Mouse (Mus musculus): ENCODE data around the gene Maco1. TPM values are rescaled to one million over a fixed set of nuclear protein-coding genes. Genes with fewer than 3 reads are reported as not detected.
A peak's percentile ranks its signal among the peaks of the same experiment; 100 is the strongest.

The Maco1 gene
- total and polyA plus RNA-seq, 2 experiments: 7.3 to 28.0 TPM

GRCm38 (mm10) chr4:134760793-134761201, 92.3 kb downstream of the Maco1 start:
- DNase-seq (ENCODE audit: extremely low read depth, low read depth, low spot score): peak; percentile 86
- peaks cover 32% of the 10 kb centered on the region for H3K79me2 ChIP-seq (ENCODE audit: control insufficient read depth, insufficient read depth, low read length)
- 4% methylated on average over 9 of the region's 9 CpGs for WGBS
- no peak overlapping the region for H3K4me3 ChIP-seq (ENCODE audit: insufficient read depth, low read depth, low read length)
- TF ChIP-seq POLR2A (IDR thresholded peaks at IDR 0.05; ENCODE audit: extremely low read depth, insufficient read depth, low read length): no peak
- TF ChIP-seq CTCF (IDR thresholded peaks at IDR 0.05; ENCODE audit: low read depth, low read length): no peak
- no peaks in the 10 kb centered on the region for H3K27me3 ChIP-seq (ENCODE audit: control insufficient read depth, insufficient read depth, low read length)
- peak overlapping the region; percentile 2; the same call in 1 of the 2 replicates for H3K9ac ChIP-seq (ENCODE audit: low read depth, low read length)
- H3K4me1 ChIP-seq (ENCODE audit: control insufficient read depth, insufficient read depth, low read length): peaks cover 45% of the 10 kb centered on the region
- peak overlapping the region; percentile 74 for H3K27ac ChIP-seq (replicated peaks; ENCODE audit: insufficient read depth, low read depth, low read length)
- H3K36me3 ChIP-seq (ENCODE audit: control insufficient read depth, insufficient read depth, low read length): no peaks in the 10 kb centered on the region

- 6% methylated on average over 6 of the region's 6 CpGs for WGBS
- TF ChIP-seq POLR2A (IDR thresholded peaks at IDR 0.05; ENCODE audit: extremely low read depth, insufficient read depth, low read length): no peak
- TF ChIP-seq CTCF (IDR thresholded peaks at IDR 0.05; ENCODE audit: low read depth, low read length): no peak
- peak; percentile 79 for DNase-seq (ENCODE audit: extremely low read depth, low read depth, low spot score)
- no peak overlapping the region for H3K4me3 ChIP-seq (ENCODE audit: insufficient read depth, low read depth, low read length)
- peak overlapping the region; percentile 27 for H3K9ac ChIP-seq (ENCODE audit: low read depth, low read length)
- peaks cover 27% of the 10 kb centered on the region for H3K79me2 ChIP-seq (ENCODE audit: control insufficient read depth, insufficient read depth, low read length)
- H3K27me3 ChIP-seq (ENCODE audit: control insufficient read depth, insufficient read depth, low read length): no peaks in the 10 kb centered on the region
- no peaks in the 10 kb centered on the region for H3K36me3 ChIP-seq (ENCODE audit: control insufficient read depth, insufficient read depth, low read length)
- peak overlapping the region; percentile 74 for H3K27ac ChIP-seq (replicated peaks; ENCODE audit: insufficient read depth, low read depth, low read length)
- peaks cover 40% of the 10 kb centered on the region for H3K4me1 ChIP-seq (ENCODE audit: control insufficient read depth, insufficient read depth, low read length)
These were observed 92.9 kb downstream of the Maco1 start for GRCm38 (mm10) chr4:134760281-134760680.

GRCm38 (mm10) chr4:134759564-134759963, 93.6 kb downstream of the Maco1 start:
- Histone ChIP-seq H3K27ac (replicated peaks; ENCODE audit: insufficient read depth, low read depth, low read length) (peak overlapping the region; percentile 74), H3K36me3 (ENCODE audit: control insufficient read depth, insufficient read depth, low read length) (no peaks in the 10 kb centered on the region), H3K9ac (ENCODE audit: low read depth, low read length) (peak overlapping the region; percentile 27), H3K4me1 (ENCODE audit: control insufficient read depth, insufficient read depth, low read length) (peaks cover 35% of the 10 kb centered on the region), H3K79me2 (ENCODE audit: control insufficient read depth, insufficient read depth, low read length) (peaks cover 21% of the 10 kb centered on the region), H3K27me3 (ENCODE audit: control insufficient read depth, insufficient read depth, low read length) (no peaks in the 10 kb centered on the region), H3K4me3 (ENCODE audit: insufficient read depth, low read depth, low read length) (no peak overlapping the region)
- peak; percentile 30 for DNase-seq (ENCODE audit: extremely low read depth, low read depth, low spot score)
- TF ChIP-seq CTCF (IDR thresholded peaks at IDR 0.05; ENCODE audit: low read depth, low read length) (no peak), POLR2A (IDR thresholded peaks at IDR 0.05; ENCODE audit: extremely low read depth, insufficient read depth, low read length) (no peak)
- WGBS: 21% methylated on average over 7 of the region's 7 CpGs

GRCm38 (mm10) chr4:134758922-134759321, 94.2 kb downstream of the Maco1 start:
- 92% methylated on average over 14 of the region's 14 CpGs for WGBS
- H3K4me3 ChIP-seq (ENCODE audit: insufficient read depth, low read depth, low read length): no peak overlapping the region
- peak overlapping the region; percentile 74 for H3K27ac ChIP-seq (replicated peaks; ENCODE audit: insufficient read depth, low read depth, low read length)
- H3K4me1 ChIP-seq (ENCODE audit: control insufficient read depth, insufficient read depth, low read length): peaks cover 29% of the 10 kb centered on the region
- no peak for DNase-seq (ENCODE audit: extremely low read depth, low read depth, low spot score)
- H3K36me3 ChIP-seq (ENCODE audit: control insufficient read depth, insufficient read depth, low read length): no peaks in the 10 kb centered on the region
- H3K9ac ChIP-seq (ENCODE audit: low read depth, low read length): no peak overlapping the region
- no peaks in the 10 kb centered on the region for H3K27me3 ChIP-seq (ENCODE audit: control insufficient read depth, insufficient read depth, low read length)
- peaks cover 18% of the 10 kb centered on the region for H3K79me2 ChIP-seq (ENCODE audit: control insufficient read depth, insufficient read depth, low read length)
- TF ChIP-seq POLR2A (IDR thresholded peaks at IDR 0.05; ENCODE audit: extremely low read depth, insufficient read depth, low read length) (no peak), CTCF (IDR thresholded peaks at IDR 0.05; ENCODE audit: low read depth, low read length) (no peak)

- Histone ChIP-seq H3K4me1 (ENCODE audit: control insufficient read depth, insufficient read depth, low read length) (peaks cover 27% of the 10 kb centered on the region), H3K9ac (ENCODE audit: low read depth, low read length) (no peak overlapping the region), H3K79me2 (ENCODE audit: control insufficient read depth, insufficient read depth, low read length) (peaks cover 15% of the 10 kb centered on the region), H3K27me3 (ENCODE audit: control insufficient read depth, insufficient read depth, low read length) (no peaks in the 10 kb centered on the region), H3K27ac (replicated peaks; ENCODE audit: insufficient read depth, low read depth, low read length) (peak overlapping the region; percentile 74), H3K36me3 (ENCODE audit: control insufficient read depth, insufficient read depth, low read length) (no peaks in the 10 kb centered on the region), H3K4me3 (ENCODE audit: insufficient read depth, low read depth, low read length) (no peak overlapping the region)
- 36% methylated on average over 4 of the region's 4 CpGs for WGBS
- no peak for TF ChIP-seq POLR2A (IDR thresholded peaks at IDR 0.05; ENCODE audit: extremely low read depth, insufficient read depth, low read length)
- no peak for TF ChIP-seq CTCF (IDR thresholded peaks at IDR 0.05; ENCODE audit: low read depth, low read length)
- peak; percentile 84 for DNase-seq (ENCODE audit: extremely low read depth, low read depth, low spot score)
These were observed 94.8 kb downstream of the Maco1 start for GRCm38 (mm10) chr4:134758367-134758766.

- no peak for DNase-seq (ENCODE audit: extremely low read depth, low read depth, low spot score)
- TF ChIP-seq CTCF (IDR thresholded peaks at IDR 0.05; ENCODE audit: low read depth, low read length) (no peak), POLR2A (IDR thresholded peaks at IDR 0.05; ENCODE audit: extremely low read depth, insufficient read depth, low read length) (no peak)
- peaks cover 11% of the 10 kb centered on the region for H3K79me2 ChIP-seq (ENCODE audit: control insufficient read depth, insufficient read depth, low read length)
- 81% methylated on average over 7 of the region's 7 CpGs for WGBS
- no peak overlapping the region for H3K4me3 ChIP-seq (ENCODE audit: insufficient read depth, low read depth, low read length)
- no peaks in the 10 kb centered on the region for H3K36me3 ChIP-seq (ENCODE audit: control insufficient read depth, insufficient read depth, low read length)
- H3K9ac ChIP-seq (ENCODE audit: low read depth, low read length): no peak overlapping the region
- H3K4me1 ChIP-seq (ENCODE audit: control insufficient read depth, insufficient read depth, low read length): peaks cover 27% of the 10 kb centered on the region
- H3K27me3 ChIP-seq (ENCODE audit: control insufficient read depth, insufficient read depth, low read length): no peaks in the 10 kb centered on the region
- no peak overlapping the region for H3K27ac ChIP-seq (replicated peaks; ENCODE audit: insufficient read depth, low read depth, low read length)
These were observed 96.2 kb downstream of the Maco1 start for GRCm38 (mm10) chr4:134756953-134757352.
